Mouse (Mus musculus) lung, embryonic 16.5 days (tissue): Measurements from ENCODE around the gene Tmed1. TPM values are rescaled to one million over a fixed set of nuclear protein-coding genes. Genes with fewer than 3 reads are reported as not detected.
"Not testable (repeated sequence)": the region's sequence is repeated elsewhere in the genome, so short reads cannot be mapped to it uniquely, and the experiment has no call there.

Experiments
- ATAC-seq: fragments of 200-750 bp; cut with Nextera tagmentation; 2 replicates; pipeline ENCODE4 v1.8.0; 2017; ENCODE audit warnings: low read depth, mild to moderate bottlenecking, moderate library complexity
- H3K27ac ChIP-seq: fragments of 300-500 bp; sonication (generic); 2 replicates; pipeline ENCODE4 v1.5.1; 2014; ENCODE audit warnings: mild to moderate bottlenecking, control low read depth, low read length
- H3K27me3 ChIP-seq: fragments of 300-500 bp; sonication (generic); 2 replicates; pipeline ENCODE4 v1.6.1; 2014; ENCODE audit warnings: low read depth, low read length, mixed read lengths; ENCODE audit not compliant: control insufficient read depth, insufficient read depth
- H3K36me3 ChIP-seq: fragments of 300-500 bp; sonication (generic); 2 replicates; pipeline ENCODE4 v1.6.1; 2014; ENCODE audit warnings: low read length; ENCODE audit not compliant: control insufficient read depth, insufficient read depth
- H3K4me1 ChIP-seq: fragments of 300-500 bp; sonication (generic); replicated peaks from 2 replicates; pipeline ENCODE4 v1.6.1; 2014; ENCODE audit warnings: low read length, mixed read lengths; ENCODE audit not compliant: control insufficient read depth, insufficient read depth
- H3K4me2 ChIP-seq: fragments of 300-500 bp; sonication (generic); 2 replicates; pipeline ENCODE4 v1.6.1; 2014; ENCODE audit warnings: low read depth, low read length, control low read depth
- H3K4me3 ChIP-seq: fragments of 300-500 bp; sonication (generic); 2 replicates; pipeline ENCODE4 v1.5.1; 2014; ENCODE audit warnings: mild to moderate bottlenecking, low read length, control low read depth
- H3K9ac ChIP-seq: fragments of 300-500 bp; sonication (generic); 2 replicates; pipeline ENCODE4 v1.6.1; 2014; ENCODE audit warnings: low read length, control low read depth
- H3K9me3 ChIP-seq: fragments of 300-500 bp; sonication (generic); 2 replicates; pipeline ENCODE4 v1.6.1; 2016; ENCODE audit warnings: low read length; ENCODE audit not compliant: control insufficient read depth
- WGBS: fragments of 180-500 bp; shearing (Covaris S2); extraction: QIAGEN DNeasy Blood & Tissue Kit; methylation state at CpG from one replicate; pipeline ENCODE4 v1.1.7; 2014; 5-methylcytosine and 5-hydroxymethylcytosine counted together
- polyA plus RNA-seq: library from polyadenylated mRNA; unstranded; fragments of >200 nt; fragmentation: Nextera tagmentation; extraction: Ambion mirVana; gene quantifications from 2 replicates; pipeline ENCODE4 v1.2.1, GENCODE M21; 2015

Gene Tmed1
- polyA plus RNA-seq, 1 experiment from 2014 or later: 115 TPM

- Histone ChIP-seq H3K4me1 (no peaks in the 10 kb centered on the region), H3K9me3 (no peaks in the 10 kb centered on the region), H3K4me2 (no peak overlapping the region), H3K4me3 (no peak overlapping the region), H3K27me3 (no peaks in the 10 kb centered on the region), H3K36me3 (peaks cover 11% of the 10 kb centered on the region), H3K27ac (no peak overlapping the region), H3K9ac (no peak overlapping the region)
- no peak for ATAC-seq
- WGBS: 81% methylated on average over 9 of the region's 9 CpGs
Observed at GRCm38 (mm10) chr9:21494726-21495125, 15.3 kb downstream of the Tmed1 start.

GRCm38 (mm10) chr9:21493907-21494306, 16.1 kb downstream of the Tmed1 start:
- H3K27ac ChIP-seq: no peak overlapping the region
- 65% methylated on average over 2 of the region's 2 CpGs for whole genome bisulfite sequencing
- ATAC-seq: no peak
- no peak overlapping the region for H3K9ac ChIP-seq
- H3K9me3 ChIP-seq: no peaks in the 10 kb centered on the region
- no peak overlapping the region for H3K4me2 ChIP-seq
- H3K4me3 ChIP-seq: no peak overlapping the region
- H3K36me3 ChIP-seq: peaks cover 5% of the 10 kb centered on the region; the same call in 1 of the 2 replicates
- H3K4me1 ChIP-seq: no peaks in the 10 kb centered on the region
- H3K27me3 ChIP-seq: no peaks in the 10 kb centered on the region

- no peaks in the 10 kb centered on the region for H3K27me3 ChIP-seq
- ATAC-seq: no peak
- H3K4me1 ChIP-seq: no peaks in the 10 kb centered on the region
- H3K9me3 ChIP-seq: no peaks in the 10 kb centered on the region
- H3K36me3 ChIP-seq: peaks cover 9% of the 10 kb centered on the region
- no peak overlapping the region for H3K4me2 ChIP-seq
- no peak overlapping the region for H3K27ac ChIP-seq
- H3K9ac ChIP-seq: no peak overlapping the region
- WGBS: 89% methylated on average over 9 of the region's 9 CpGs
- H3K4me3 ChIP-seq: no peak overlapping the region
Observed at GRCm38 (mm10) chr9:21490696-21491095, 19.4 kb downstream of the Tmed1 start.

DNA sequence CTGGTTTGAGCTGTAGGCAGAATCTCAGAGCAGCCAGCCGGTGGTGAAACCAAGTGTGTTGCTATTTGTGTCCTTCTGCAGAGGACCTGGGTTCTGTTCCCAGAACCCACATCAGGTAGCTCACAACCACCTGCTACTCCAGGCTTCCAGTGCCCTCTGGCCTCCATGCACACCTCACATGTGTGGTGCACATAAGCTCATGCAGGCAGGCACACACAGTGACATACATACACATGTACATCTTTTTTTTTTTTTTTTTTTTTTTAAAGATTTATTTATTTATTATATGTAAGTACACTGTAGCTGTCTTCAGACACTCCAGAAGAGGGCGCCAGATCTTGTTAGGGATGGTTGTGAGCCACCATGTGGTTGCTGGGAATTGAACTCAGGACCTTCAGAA, 21.8 kb downstream of the Tmed1 start:
- not testable (repeated sequence) for ATAC-seq, H3K4me2 ChIP-seq, H3K4me3 ChIP-seq, H3K27me3 ChIP-seq, H3K4me1 ChIP-seq, H3K36me3 ChIP-seq, H3K9ac ChIP-seq, H3K27ac ChIP-seq, H3K9me3 ChIP-seq
- 95% methylated on average over 1 of the region's 2 CpGs for WGBS

- Histone ChIP-seq H3K4me3 (no peak overlapping the region), H3K27ac (no peak overlapping the region), H3K9me3 (no peaks in the 10 kb centered on the region), H3K9ac (no peak overlapping the region), H3K4me2 (no peak overlapping the region), H3K27me3 (no peaks in the 10 kb centered on the region), H3K36me3 (peaks cover 12% of the 10 kb centered on the region), H3K4me1 (no peaks in the 10 kb centered on the region)
- WGBS: 92% methylated on average over 4 of the region's 4 CpGs
- no peak for ATAC-seq
Observed at GRCm38 (mm10) chr9:21484065-21484464, 26.0 kb downstream of the Tmed1 start.

GRCm38 (mm10) chr9:21477707-21478106, 32.3 kb downstream of the Tmed1 start:
- H3K27me3 ChIP-seq: no peaks in the 10 kb centered on the region
- H3K36me3 ChIP-seq: peaks cover 41% of the 10 kb centered on the region
- ATAC-seq: no peak
- WGBS: 94% methylated on average over 6 of the region's 6 CpGs
- H3K9me3 ChIP-seq: 0 out of 2 replicates have a peak, but pooled peaks cover 3% of the 10 kb centered on the region
- H3K4me1 ChIP-seq: no peaks in the 10 kb centered on the region
- no peak overlapping the region for H3K27ac ChIP-seq
- H3K9ac ChIP-seq: no peak overlapping the region
- no peak overlapping the region for H3K4me2 ChIP-seq
- H3K4me3 ChIP-seq: no peak overlapping the region

DNA sequence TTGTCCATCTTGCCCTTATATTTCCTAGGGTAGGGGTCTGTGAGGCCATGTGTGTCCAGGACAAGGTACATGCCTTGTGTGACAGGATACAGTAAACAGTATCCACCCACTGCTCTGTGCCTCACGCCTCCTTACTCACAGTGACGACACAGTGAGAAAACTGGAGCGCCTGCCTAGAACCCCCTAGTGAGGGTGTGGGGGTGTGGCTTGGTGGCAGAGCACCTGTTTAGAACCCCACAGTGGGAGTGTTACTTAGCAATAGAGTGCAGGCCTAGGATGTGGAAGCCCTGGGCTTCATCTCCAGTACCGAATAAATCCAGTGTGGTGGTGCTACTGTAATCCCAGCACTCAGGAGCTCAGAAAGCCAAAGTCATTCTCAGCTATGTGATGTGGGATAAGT, 37.1 kb downstream of the Tmed1 start:
- H3K27ac ChIP-seq: no peak overlapping the region
- H3K4me3 ChIP-seq: no peak overlapping the region
- H3K4me1 ChIP-seq: no peaks in the 10 kb centered on the region
- peaks cover 45% of the 10 kb centered on the region for H3K36me3 ChIP-seq
- WGBS: 61% methylated on average over 4 of the region's 4 CpGs
- H3K27me3 ChIP-seq: no peaks in the 10 kb centered on the region
- ATAC-seq: no peak
- H3K9ac ChIP-seq: no peak overlapping the region
- no peak overlapping the region for H3K4me2 ChIP-seq
- H3K9me3 ChIP-seq: 0 out of 2 replicates have a peak, but pooled peaks cover 3% of the 10 kb centered on the region

GRCm38 (mm10) chr9:21469032-21470024, 40.7 kb downstream of the Tmed1 start:
- no peak overlapping the region for H3K4me3 ChIP-seq
- peaks cover 23% of the 10 kb centered on the region for H3K36me3 ChIP-seq

DNA sequence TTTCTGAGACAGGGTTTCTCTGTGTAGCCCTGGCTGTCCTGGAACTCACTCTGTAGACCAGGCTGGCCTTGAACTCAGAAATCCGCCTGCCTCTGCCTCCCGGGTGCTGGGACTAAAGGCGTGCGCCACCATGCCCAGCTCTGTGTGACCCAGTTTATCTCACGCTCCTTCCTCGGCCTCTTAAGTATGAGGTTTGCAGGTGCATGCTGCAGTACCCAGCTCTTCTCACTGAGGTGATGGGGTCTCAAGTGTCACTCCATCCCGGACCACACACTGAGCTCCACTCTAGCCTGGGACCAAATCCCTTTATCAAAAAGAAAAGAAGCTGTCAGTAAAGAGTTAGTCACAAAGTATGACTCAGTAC, 45.5 kb downstream of the Tmed1 start:
- not testable (repeated sequence) for H3K27ac ChIP-seq, H3K9ac ChIP-seq, H3K4me2 ChIP-seq, ATAC-seq, H3K4me1 ChIP-seq, H3K27me3 ChIP-seq, H3K9me3 ChIP-seq, H3K4me3 ChIP-seq
- H3K36me3 ChIP-seq: peaks cover 16% of the 10 kb centered on the region
- WGBS: 83% methylated on average over 7 of the region's 7 CpGs

More at GRCm38 (mm10) chr9:21469032-21470024, 40.7 kb downstream of the Tmed1 start:
- no peaks in the 10 kb centered on the region for H3K27me3 ChIP-seq
- H3K9ac ChIP-seq: no peak overlapping the region
- no peaks in the 10 kb centered on the region for H3K9me3 ChIP-seq
- H3K4me2 ChIP-seq: no peak overlapping the region
- WGBS: 80% methylated on average over 19 of the region's 20 CpGs
- no peak overlapping the region for H3K27ac ChIP-seq
- no peaks in the 10 kb centered on the region for H3K4me1 ChIP-seq
- ATAC-seq: peak; percentile 45; the same call in 1 of the 2 replicates
